Mouse (Mus musculus): Measurements from ENCODE around the gene Edem1.

Gene Edem1

DNA sequence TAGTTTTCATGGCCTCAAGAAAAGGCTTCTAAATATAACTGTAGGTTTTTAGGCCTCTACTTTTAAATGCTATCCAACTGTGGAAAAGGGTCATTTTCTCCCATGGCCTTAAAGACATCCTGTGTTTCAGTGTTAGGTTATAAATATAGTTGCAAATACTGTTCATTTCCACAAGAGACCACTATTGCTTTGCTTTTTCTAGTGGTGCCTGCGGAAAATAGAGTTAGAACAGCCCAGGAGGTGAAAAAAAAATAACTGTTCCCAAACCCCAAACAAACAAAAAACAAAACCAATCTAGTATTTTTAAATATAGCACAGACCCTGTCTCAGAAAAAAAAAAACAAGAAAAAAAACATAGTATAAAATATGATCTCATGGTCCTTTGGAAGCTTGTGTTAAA, 46.9 kb downstream of the Edem1 start:
- no peak for DNase-seq (ENCODE audit: low spot score)

DNA sequence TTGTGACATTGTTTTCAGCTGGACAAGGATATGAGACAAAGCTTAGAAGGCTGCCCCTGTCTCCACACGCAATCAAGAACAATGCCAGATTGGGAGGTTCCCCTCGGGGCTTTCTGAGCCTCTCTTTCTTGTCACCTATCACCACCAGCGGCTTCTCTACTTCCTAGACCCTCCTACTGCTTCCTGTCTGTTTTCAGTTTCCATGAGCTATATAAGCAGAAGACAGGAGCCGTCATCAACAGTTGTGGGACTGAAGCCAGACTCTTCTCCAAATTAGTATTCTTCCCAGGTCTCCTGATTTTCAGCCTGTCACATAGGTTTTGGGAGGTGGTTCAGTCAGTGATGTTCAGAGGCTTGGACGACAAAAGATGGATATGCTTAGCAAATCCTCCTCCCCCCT, 47.6 kb downstream of the Edem1 start:
- DNase-seq (ENCODE audit: low spot score): no peak

DNA sequence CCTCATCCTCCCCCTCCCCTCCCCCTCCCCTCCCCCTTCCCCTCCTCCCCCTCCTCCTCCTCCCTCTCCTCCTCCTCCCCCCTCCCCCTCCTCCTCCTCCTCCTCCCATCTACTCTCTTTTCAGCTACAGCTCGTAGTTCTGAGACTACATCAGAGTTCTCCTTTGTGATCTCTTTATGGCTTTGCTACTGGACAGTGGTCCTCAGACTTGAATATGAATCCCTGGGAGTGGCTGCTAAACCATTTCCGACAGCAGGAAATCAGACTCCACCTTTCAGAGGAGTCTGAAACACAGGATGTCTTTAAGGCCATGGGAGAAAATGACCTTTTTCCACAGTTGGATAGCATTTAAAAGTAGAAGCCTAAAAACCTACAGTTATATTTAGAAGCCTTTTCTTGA, 48.0 kb downstream of the Edem1 start:
- DNase-seq (ENCODE audit: low spot score): no peak

DNA sequence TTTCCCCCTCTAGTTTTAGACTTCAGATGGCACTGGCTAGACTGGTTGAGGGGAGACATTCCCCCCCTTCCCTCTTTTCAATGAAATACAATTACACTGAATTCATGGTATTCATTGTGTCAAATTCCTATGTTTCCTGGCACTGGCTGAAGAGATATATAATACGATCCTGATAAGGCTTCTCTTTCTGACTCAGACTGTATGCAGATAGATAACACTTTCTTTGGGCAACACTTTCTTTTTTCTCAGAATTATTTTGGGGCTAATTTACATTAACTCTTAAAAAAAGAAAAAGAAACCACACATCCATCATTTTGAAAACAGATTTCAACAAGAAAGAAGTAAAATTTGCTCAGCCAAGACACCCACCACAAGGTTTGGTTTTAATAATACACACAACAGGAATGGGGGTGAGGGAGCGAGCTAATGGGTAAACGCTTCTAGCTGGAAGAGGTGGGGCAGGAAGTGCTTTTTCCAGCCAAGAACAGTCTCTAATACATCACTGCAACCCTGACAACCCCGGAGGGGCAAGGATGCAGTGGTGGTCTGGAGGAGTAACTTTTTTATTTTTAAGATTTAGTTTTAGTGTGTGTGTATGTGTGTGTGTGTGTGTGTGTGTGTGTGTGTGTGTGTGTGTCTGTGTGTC, 52.0 kb downstream of the Edem1 start:
- no peak for DNase-seq (ENCODE audit: low spot score)

DNA sequence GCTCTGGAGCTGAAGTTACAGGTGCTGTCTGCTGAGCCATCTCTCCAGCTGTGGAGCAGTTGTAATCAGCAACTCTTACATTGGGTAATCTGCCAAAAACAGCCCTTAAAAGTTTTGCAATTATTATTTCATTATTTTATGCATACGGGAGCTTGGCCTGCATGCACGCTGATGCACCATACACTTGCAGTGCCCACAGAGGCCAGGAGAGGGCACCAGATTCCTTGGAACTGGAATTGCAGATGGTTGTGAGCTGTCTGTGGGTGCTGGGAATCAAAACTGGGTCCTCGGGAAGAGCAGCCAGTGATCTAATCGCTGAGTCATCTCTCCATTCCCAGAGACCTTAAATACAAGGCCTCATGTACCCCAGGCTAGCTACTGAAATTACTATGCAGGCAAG, 52.6 kb downstream of the Edem1 start:
- DNase-seq (ENCODE audit: low spot score): no peak

DNA sequence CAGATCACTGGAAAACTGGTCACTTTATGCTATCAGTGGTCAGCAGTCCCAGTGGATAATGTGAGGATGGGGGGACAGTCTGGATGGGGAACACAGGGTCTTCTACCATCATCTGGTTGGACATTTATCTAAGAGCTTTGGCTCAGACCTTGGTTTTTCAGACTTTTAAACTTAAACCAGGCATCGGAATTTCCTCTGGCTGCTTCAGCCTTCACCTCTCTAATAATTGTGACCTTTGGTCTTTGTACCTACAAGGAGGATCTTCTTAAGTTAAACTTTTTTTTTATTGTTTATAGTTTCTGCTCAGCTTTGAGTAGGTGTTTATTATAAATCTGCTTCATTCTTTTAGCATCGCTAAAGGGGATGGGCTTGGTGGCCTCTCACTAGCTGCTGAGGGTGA, 55.4 kb downstream of the Edem1 start:
- no peak for DNase-seq (ENCODE audit: low spot score)

DNA sequence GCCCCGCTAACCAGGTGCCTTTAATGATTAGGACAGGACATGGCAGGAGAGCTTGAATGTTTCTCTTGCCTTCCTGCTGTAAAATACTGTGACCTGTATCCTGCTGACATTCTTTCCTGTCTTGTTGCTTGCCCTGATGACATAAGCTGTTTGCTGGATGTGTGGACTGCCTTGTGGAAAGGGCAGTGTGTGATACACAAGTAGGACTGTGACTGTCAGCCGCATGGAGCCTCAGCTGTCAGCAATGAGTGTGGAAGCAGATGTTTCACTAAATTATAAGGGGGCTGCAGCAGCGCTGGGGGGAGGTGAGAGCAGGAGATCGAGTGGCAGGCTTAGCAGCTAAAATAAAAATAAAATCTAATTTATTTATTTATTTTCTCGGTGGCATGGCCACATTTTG, 56.2 kb downstream of the Edem1 start:
- DNase-seq (ENCODE audit: low spot score): no peak

DNA sequence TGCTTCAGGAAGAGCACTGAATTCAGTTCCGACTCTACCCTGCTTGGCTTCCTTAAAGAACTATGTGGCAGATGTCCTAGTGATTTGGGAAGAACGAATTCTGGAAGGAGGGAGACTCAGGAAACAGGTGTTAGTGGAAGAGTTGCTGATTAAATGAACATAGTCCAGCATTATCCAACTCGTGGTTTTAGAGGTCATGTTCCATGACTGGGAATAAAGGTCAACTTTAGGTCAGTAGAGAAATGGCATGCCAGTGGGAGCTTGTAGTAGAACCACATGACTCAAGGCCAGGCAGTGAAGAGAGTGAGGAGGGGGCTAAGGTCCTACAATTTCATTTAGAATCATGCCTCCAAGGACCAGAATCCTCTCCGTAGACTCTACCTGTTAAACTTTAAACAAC, 57.9 kb downstream of the Edem1 start:
- DNase-seq (ENCODE audit: low spot score): no peak

DNA sequence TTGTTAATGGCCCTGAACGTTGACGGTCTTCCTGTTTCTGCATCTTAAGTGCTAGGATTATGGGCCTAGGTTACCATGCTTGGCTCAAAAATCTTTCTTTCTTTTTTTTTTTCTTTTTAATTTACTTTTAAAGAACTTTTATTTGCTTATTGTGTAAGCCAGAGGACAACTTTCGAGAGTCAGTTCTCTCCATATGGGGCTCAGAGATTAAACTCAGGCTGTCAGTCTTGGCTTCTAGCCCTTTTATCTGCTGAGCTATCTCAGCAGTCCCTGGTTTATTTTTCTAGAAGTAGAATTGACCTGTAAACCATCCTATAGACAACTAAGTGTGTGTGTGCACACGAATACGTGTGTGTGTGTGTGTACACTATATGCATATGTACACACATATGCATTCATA, 64.1 kb downstream of the Edem1 start:
- DNase-seq (ENCODE audit: low spot score): no peak

DNA sequence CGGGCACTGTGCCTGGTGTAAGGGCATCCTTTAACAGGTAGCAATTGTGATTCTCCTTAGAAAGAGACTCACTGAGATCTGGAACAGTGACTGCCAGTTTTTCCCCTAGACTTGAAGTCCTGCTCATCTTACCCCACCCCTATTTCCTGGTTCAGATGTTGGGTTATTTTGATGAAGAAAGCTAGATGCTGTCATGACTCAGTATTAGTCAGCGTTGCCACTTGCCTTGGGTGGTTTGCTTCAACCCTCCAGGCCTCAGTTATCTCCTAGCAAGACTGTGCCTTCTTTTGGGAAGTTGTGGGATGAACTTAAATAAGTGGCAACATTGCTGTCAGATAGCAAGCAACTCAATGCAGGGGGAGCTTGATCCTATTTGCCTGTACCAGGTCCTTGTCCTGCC, 66.7 kb downstream of the Edem1 start:
- DNase-seq (ENCODE audit: low spot score): no peak

DNA sequence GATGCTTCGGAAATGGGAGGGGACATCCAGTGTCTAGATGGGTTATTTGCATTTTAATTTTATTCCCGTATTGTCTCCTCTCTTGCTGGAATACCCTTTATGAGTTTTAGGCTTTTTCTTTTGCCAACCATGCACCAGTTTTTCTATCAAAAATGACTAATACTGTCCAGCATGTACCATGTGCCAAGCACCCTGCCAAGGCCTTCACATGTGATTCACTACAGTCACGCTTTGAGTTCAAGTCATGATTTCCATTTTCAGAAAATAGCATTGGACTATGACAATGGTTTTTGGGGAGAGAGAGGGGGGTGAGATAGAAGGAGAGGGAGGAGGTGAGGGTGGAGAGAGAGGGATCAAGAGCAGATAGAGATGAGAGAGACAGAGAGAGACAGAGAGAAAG, 67.5 kb downstream of the Edem1 start:
- no peak for DNase-seq (ENCODE audit: low spot score)

DNA sequence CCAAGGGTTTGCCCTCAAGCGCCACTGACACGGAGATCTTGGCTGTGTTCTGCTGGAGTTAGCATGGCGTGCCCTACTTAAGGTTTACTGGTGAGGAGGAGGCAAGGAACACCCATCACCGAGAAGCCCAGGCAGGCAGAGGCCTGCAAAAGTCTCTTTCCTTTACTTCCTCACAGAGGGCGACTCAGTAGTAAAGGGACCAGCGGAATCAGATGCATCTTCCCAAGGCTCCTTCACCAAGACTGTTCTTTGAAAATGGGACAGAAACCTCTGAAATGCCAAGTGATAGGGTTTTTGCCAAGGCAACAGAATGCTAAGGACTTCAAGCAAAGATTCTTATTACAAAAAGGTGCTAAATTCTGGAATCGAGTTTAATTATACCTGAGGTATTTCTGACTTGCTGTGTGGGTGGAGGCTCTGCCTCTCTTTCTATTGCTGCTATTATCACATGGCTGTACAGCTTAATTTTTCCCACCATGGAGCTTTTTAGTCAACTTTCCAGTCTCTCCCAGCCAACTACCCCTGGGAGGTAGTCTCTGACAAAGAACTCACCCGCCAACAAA, 68.2 kb downstream of the Edem1 start:
- no peak for DNase-seq (ENCODE audit: low spot score)

DNA sequence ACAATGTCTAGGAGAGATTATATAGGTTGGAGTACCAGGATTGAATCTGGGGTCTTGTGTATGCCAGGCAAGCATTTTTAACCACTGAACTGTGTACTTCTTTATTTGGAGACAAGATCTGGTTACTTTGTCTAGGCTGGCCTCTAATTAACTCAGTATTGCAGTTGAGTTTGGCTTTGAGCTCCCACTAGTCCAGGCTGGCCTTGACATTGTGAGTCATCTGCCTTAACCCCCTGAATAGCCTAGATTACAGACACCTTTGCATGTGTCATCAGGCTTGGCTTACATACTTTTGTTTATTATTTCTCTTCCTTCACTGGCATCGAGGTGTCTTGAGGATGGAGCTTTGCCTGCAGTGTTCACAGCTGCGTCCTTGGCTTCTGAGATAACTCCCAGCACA, 70.8 kb downstream of the Edem1 start:
- DNase-seq (ENCODE audit: low spot score): peak; percentile 19

DNA sequence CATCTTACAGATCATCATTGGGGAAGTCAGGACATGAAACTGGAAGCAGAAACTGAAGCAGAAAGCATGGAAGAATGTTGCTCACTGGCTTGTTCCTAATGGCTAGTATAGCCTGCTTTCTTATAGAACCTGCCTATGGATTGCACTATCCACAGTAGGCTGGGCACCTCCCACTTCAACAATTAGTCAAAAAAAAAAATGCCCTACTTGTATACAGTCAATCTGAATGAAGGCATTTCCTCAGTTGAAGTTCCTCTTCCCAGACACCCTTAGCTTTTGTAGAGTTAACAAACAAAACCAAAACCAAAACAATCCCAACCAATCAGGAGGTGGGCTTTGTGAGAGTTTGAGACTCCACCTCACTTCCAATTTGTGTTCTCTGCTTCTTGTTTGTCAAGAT, 73.7 kb downstream of the Edem1 start:
- DNase-seq (ENCODE audit: low spot score): no peak

DNA sequence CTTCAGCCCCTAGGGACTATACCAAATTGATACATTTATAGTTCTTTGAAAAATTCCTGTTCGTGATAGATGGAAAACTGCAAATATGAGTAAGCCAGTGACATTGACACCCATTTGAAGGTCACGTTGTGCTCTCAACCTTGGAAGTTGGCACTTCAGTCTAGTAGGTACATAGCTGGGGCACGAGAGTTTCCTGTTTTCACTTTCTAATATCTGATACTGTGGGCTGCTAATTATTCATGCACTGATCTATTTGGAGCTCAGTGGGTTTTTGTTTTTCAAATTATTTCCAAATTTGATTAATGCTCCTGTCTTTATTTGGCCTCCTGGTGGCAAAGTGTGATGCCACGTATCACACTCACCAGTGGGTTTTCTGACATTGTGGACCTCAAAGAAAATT, 74.8 kb downstream of the Edem1 start:
- DNase-seq (ENCODE audit: low spot score): no peak

DNA sequence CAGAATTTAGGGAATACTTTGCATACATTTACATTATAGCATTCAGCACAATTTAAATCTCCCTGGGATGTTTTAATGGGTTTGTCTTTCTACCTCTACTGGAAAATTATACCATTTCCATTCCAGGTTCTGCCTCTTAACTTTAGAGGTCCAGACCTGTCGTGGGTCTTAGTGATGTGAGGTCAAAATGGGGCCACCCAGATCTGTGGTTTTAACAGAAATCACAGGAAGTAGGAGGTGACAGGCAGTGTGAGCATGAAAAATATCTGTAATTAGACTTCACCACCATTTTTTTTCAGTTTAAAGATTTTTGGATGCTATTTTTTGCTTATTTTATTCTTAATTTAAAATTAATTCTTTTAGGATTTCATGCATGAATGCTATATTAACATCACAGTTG, 78.1 kb downstream of the Edem1 start:
- no peak for DNase-seq (ENCODE audit: low spot score)

Measured in ovary, adult 18-20 months (tissue).